Mouse (Mus musculus): ENCODE results near the gene Aadacl2. TPM values are rescaled to one million over a fixed set of nuclear protein-coding genes. Genes with fewer than 3 reads are reported as not detected.

The Aadacl2 gene
- not detected in 2 replicates for total RNA-seq (2021)
- long read RNA-seq: 0 reads

DNA sequence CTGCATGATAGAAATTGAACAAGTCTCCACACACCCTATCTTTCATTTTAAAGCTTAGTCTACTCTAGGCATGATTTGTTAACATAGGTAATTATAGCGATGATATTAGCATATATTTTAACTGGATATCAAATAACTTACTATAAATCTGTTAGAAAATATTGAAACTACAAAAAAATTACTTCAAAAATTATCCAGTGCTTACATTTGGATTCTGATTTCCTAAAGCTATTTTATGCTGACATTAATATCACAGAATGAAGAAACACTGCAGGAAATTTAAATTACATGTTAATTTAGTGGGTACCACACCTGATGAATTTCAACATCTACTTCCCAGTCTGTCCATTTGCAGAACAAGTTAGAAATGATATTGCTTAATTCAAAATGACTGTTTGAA lies at the start of gene Aadacl2:
Aadacl2 (plus strand) TSS at position 301 of the 400 bp plus-strand sequence.
- DNase-seq: no peak

GRCm38 (mm10) chr3:59970891-59971290 lies 35.7 kb upstream of the Aadacl2 start:
- DNase-seq: no peak

DNA sequence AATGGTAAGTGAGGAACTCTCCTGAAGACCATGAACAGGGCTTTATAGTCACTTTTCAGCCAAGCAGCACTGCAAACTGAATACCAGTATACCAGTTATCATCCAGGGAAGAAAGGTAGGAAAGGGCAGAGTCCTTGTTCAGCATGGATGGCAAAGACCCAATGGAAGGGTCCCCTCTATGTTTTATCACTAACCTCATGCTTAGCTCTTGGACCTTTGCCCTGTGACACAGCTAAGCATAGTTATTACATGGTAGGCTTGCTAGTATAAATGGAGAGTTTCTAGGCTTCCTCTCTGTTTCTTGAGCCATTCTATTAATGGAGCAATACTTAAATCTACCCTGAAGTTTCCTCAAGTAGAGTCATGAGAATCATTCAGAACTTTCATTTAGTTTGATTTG lies 32.0 kb upstream of the Aadacl2 start:
- DNase-seq: no peak

- DNase-seq: no peak
Measured at GRCm38 (mm10) chr3:60003622-60004021, 2.9 kb upstream of the Aadacl2 start.

- DNase-seq: no peak
Measured at GRCm38 (mm10) chr3:60025417-60025816, 18.9 kb downstream of the Aadacl2 start, which contains the start of gene Aadac. Gene Aadac (plus strand): TSS chr3:60025717.

GRCm38 (mm10) chr3:60031511-60031910 lies 25.0 kb downstream of the Aadacl2 start:
- no peak for DNase-seq

DNA sequence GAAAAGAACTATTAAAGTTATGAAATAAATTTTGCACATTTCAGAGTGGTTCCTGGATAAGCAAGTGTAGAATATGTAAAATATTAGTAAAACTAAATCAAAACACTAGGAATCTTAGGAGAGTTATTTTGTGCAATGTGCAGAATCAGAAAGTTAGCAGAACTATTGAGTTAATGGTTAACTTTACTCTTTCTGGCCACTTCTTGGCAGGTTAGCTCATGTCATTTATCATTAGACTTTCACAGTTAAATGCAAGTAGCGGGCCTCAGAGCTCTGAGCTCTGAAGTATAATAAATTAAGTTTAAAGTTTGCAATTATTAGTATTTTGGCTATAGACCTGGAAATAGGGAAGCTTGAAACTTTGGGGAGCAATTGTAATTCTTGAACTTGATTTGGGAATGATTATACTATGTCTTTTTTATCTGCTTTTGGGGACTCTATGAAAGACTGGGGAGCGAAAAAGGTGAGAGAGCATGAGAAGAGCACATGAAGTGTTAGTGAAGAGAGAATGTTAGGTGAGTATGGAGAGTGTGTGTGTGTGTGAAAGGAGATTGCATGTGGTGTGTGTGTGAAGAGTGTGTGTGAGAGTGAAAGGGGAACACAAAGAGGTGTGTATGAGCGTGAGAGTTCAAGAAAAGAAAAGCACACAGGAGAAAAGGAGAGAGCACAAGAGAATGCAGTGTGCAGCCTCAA lies 39.8 kb downstream of the Aadacl2 start:
- DNase-seq: no peak

DNA sequence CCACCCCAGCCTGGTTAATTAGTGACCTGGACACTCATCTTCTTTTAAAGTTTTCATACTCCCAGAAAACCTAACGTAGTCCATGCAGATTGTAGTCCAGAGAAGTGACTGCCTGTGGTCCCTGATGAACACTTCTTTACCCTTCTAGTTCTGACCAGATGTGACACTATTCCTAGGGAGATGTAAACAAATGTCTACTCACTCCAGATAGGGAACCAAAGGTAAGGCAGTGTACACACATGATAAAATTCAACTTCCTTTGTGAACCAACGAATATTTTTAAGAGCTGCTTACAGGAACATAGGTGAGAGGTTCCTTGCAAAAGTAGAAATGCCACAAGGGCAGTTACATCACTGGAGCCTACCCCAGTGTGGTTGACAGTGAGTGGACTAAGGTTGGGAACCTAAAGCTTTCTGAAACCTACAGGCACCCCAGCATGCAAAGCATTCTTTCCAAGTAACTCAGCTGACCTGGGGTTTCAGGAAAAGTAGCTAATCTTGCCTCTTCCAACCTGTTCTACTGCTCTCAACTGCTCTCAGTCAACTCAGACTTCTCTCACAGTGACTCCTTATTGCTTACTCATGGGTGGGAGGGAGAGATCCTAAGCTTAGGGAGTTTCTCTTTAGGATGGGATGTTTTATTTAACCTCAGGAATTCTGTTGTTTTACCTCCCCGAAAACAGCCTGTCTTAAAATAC lies 46.8 kb downstream of the Aadacl2 start:
- no peak for DNase-seq

- no peak for DNase-seq
Measured at GRCm38 (mm10) chr3:60053931-60054330, 47.4 kb downstream of the Aadacl2 start.

DNA sequence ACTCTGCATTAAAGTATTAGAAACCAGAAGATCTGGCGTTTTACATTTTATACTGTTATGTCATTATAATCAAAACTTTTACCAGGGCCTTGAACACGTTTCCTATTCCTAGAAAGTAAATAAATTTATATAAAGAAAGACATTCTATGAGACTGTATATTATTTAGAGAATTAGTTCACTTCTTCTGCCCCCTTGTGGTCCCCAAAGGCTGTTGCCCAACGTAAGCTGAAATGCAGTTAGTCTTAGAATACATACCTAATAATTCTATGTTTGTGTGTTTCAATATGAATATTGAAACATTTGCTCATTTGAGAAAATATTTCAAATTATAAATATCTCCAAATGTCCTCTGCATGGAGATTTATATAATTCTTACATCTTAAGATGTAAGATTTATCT lies 49.9 kb downstream of the Aadacl2 start:
- no peak for DNase-seq

DNA sequence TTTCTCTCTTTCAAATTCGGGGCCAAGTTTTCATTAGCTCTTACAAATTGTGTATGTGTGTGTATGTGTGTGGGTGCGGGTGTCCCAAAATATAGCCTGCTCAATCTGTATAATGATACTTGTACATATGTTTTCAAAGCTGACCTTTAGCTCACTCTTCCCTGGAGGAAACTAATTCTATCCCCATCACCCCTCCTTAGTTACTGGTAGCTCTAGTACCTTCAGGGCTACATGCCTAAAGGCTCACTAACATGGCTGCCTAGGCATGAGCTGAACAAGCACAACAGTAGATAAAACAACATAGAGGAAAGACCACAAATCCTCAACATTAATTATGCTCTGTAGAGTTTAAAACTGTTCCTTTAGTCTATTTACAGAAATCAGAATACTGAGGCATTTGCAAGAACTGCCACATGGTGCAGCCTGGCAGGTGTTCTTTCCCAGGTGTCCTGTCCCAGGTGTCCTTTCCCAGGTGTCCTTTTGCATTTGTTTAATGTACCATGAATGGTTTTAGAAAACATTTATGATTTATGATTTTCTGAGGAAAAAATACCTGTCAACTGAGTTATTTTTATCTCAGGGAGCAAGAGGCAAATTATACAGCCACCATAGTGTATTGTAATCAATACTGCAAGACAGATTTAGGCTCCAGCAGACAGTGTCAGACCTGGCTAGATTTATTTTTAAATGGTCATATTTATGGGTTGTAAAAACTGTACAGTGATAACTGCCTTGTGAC lies 50.7 kb downstream of the Aadacl2 start:
- no peak for DNase-seq

DNA sequence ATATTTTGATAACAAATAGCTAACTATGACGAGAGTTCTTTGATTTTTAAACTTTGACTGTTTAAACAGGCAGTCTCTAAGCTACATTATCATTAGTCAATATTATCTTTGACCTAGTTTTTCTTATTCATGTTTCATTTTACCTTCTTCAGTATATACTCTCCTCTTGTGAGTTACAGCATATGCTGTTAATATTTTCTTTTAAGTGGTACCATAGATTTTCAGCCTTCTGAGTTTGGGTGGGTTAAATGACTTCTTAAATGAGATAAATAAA lies 51.2 kb downstream of the Aadacl2 start:
- DNase-seq: no peak

Other genes with a start within 250 kb of the Aadacl2 start
- not detected in 2 replicates for gene Gm8298, start 145.7 kb upstream of the Aadacl2 start, total RNA-seq (2021)
- not detected in 2 replicates for gene C130079G13Rik, start 81.5 kb upstream of the Aadacl2 start, total RNA-seq (2021)
- gene Aadac, start 19.0 kb downstream of the Aadacl2 start, total RNA-seq (2021): 1.2 TPM in 1 of 2 replicates, not detected in the other
- 0.67 and 0.86 TPM in 2 replicates for gene Sucnr1, start 75.1 kb downstream of the Aadacl2 start, total RNA-seq (2021)